Mouse (Mus musculus) left cerebral cortex, postnatal 36 days (tissue): Measurements from ENCODE around the gene Gm13278. TPM values are rescaled to one million over a fixed set of nuclear protein-coding genes. Genes with fewer than 3 reads are reported as not detected.
"Not testable (repeated sequence)": the region's sequence is repeated elsewhere in the genome, so short reads cannot be mapped to it uniquely, and the experiment has no call there.

ENCODE experiments used
- DNase-seq, 2 experiments: peaks; one replicate each; pipeline ENCODE4 v3.0.0; 2021 to 2022; ENCODE audit warnings: low spot score in 2 of 2, mixed read lengths in 1 of 2
- intact Hi-C: fragments of 180-260 bp; cut with DNase I; formaldehyde crosslinking; loops from one replicate; pipeline ENCODE4 v1.15.1; 2025
- total RNA-seq, 2 experiments: library from RNA; stranded (reverse); gene quantifications; 2 replicates each; pipeline ENCODE4 v1.2.3; 2021

Gene Gm13278
- total RNA-seq, 2 experiments from 2014 or later: not detected

- intact Hi-C loops, DNase-seq: not testable (repeated sequence)
Observed at GRCm38 (mm10) chr4:88782335-88782734, 9.0 kb upstream of the Gm13278 start.

- DNase-seq, intact Hi-C loops: not testable (repeated sequence)
Observed at GRCm38 (mm10) chr4:88785409-88785808, 5.9 kb upstream of the Gm13278 start, which contains the start of gene Gm13276. Gm13276 (plus strand) TSS chr4:88785709.

GRCm38 (mm10) chr4:88788402-88788801 lies 2.9 kb upstream of the Gm13278 start, which contains the start of gene Gm13277:
Gm13277 (plus strand) TSS chr4:88788632.
- DNase-seq: peak; percentile 40 to 53
- intact Hi-C loops: not testable (repeated sequence)

GRCm38 (mm10) chr4:88793936-88794675 lies 2.8 kb downstream of the Gm13278 start, which contains the start of gene Gm13275:
Gm13275 (plus strand) TSS chr4:88794487.
- DNase-seq: peak; percentile 57 to 59
- intact Hi-C loops: not testable (repeated sequence)

- DNase-seq, intact Hi-C loops: not testable (repeated sequence)
Observed at GRCm38 (mm10) chr4:88797097-88797496, 5.7 kb downstream of the Gm13278 start, which contains the start of gene Gm13279. Gm13279 (plus strand) TSS chr4:88797397.

GRCm38 (mm10) chr4:88799365-88799764 lies 8.0 kb downstream of the Gm13278 start, which contains the start of gene Gm13285:
Gm13285 (plus strand) TSS chr4:88799665.
- DNase-seq, intact Hi-C loops: not testable (repeated sequence)

GRCm38 (mm10) chr4:88802954-88803353 lies 11.6 kb downstream of the Gm13278 start, which contains the start of gene Gm13287:
Gm13287 (plus strand) TSS chr4:88803254.
- intact Hi-C loops: not testable (repeated sequence)

GRCm38 (mm10) chr4:88805231-88805630 lies 13.9 kb downstream of the Gm13278 start, which contains the start of gene Gm13288:
Gm13288 (plus strand) TSS chr4:88805531.
- intact Hi-C loops, DNase-seq: not testable (repeated sequence)

More at GRCm38 (mm10) chr4:88802954-88803353, 11.6 kb downstream of the Gm13278 start, which contains the start of gene Gm13287:
- not testable (repeated sequence) for DNase-seq

- DNase-seq, intact Hi-C loops: not testable (repeated sequence)
Observed at GRCm38 (mm10) chr4:88805761-88806160, 14.4 kb downstream of the Gm13278 start.

- no peak for DNase-seq
- intact Hi-C loops: no loop called here
Observed at GRCm38 (mm10) chr4:88815928-88816327, 24.6 kb downstream of the Gm13278 start, which contains the start of gene Ifna7. Ifna7 (plus strand) TSS chr4:88816228.

- no peak for DNase-seq
- intact Hi-C loops: no loop called here
Observed at GRCm38 (mm10) chr4:88819659-88820058, 28.3 kb downstream of the Gm13278 start, which contains the start of gene Ifna11. Ifna11 (plus strand) TSS chr4:88819959.

GRCm38 (mm10) chr4:88822995-88823394 lies 31.6 kb downstream of the Gm13278 start:
- intact Hi-C loops: no loop called here
- no peak for DNase-seq

- DNase-seq, intact Hi-C loops: not testable (repeated sequence)
Observed at GRCm38 (mm10) chr4:88827116-88827515, 35.8 kb downstream of the Gm13278 start, which contains the start of gene Ifna6. Ifna6 (plus strand) TSS chr4:88827416.

GRCm38 (mm10) chr4:88830523-88830922 lies 39.2 kb downstream of the Gm13278 start:
- no peak for DNase-seq
- intact Hi-C loops: no loop called here

- intact Hi-C loops, DNase-seq: not testable (repeated sequence)
Observed at GRCm38 (mm10) chr4:88835225-88835624, 43.9 kb downstream of the Gm13278 start, which contains the start of gene Ifna5. Ifna5 (plus strand) TSS chr4:88835525.

GRCm38 (mm10) chr4:88838828-88839227 lies 47.5 kb downstream of the Gm13278 start:
- no peak for DNase-seq
- intact Hi-C loops: no loop called here

- intact Hi-C loops: no loop called here
- no peak for DNase-seq
Observed at GRCm38 (mm10) chr4:88840058-88840457, 48.7 kb downstream of the Gm13278 start.

- DNase-seq: no peak
- intact Hi-C loops: no loop called here
Observed at GRCm38 (mm10) chr4:88841438-88841911, 50.1 kb downstream of the Gm13278 start, which contains the start of gene Ifna4. Ifna4 (plus strand) TSS chr4:88841861.
